Mouse (Mus musculus): Measurements from ENCODE around the gene Rtca. TPM values are rescaled to one million over a fixed set of nuclear protein-coding genes. Genes with fewer than 3 reads are reported as not detected.

The Rtca gene
- polyA plus RNA-seq, 1 experiment from 2014 or later = 76.3 TPM

GRCm38 (mm10) chr3:116512904-116513716 lies 5.1 kb upstream of the Rtca start, which contains the start of gene Dbt:
TSS of gene Dbt (plus strand) at chr3:116513070.
- Histone ChIP-seq H3K9me3 (ENCODE audit: low read length) (no peaks in the 10 kb centered on the region), H3K36me3 (ENCODE audit: insufficient read depth, low read length) (0 out of 2 replicates have a peak, but pooled peaks cover 3% of the 10 kb centered on the region), H3K27ac (ENCODE audit: low read length) (no peak within 1 kb of the TSS), H3K27me3 (ENCODE audit: insufficient read depth, low read length) (no peaks in the 10 kb centered on the region), H3K4me1 (ENCODE audit: insufficient read depth, low read length) (peaks cover 7% of the 10 kb centered on the region), H3K4me2 (replicated peaks; ENCODE audit: low read depth, low read length) (peak within 1 kb of the TSS; percentile 67), H3K4me3 (ENCODE audit: low read length) (peak within 1 kb of the TSS; percentile 56), H3K9ac (replicated peaks; ENCODE audit: low read length) (peak within 1 kb of the TSS; percentile 57)
- WGBS = under 1% methylated on average over 36 of the region's 36 CpGs
- peak; percentile 98 for ATAC-seq (ENCODE audit: low FRiP score, low TSS enrichment)

GRCm38 (mm10) chr3:116512151-116512903 lies 4.3 kb upstream of the Rtca start:
- Histone ChIP-seq H3K9me3 (ENCODE audit: low read length) (no peaks in the 10 kb centered on the region), H3K27me3 (ENCODE audit: insufficient read depth, low read length) (no peaks in the 10 kb centered on the region), H3K36me3 (ENCODE audit: insufficient read depth, low read length) (0 out of 2 replicates have a peak, but pooled peaks cover 3% of the 10 kb centered on the region), H3K4me2 (replicated peaks; ENCODE audit: low read depth, low read length) (peak overlapping the region; percentile 67), H3K4me1 (ENCODE audit: insufficient read depth, low read length) (peaks cover 7% of the 10 kb centered on the region), H3K27ac (ENCODE audit: low read length) (no peak overlapping the region), H3K9ac (replicated peaks; ENCODE audit: low read length) (no peak overlapping the region; the same call in 1 of the 2 replicates), H3K4me3 (ENCODE audit: low read length) (peak overlapping the region; percentile 56)
- ATAC-seq (ENCODE audit: low FRiP score, low TSS enrichment) = peak; percentile 29; the same call in 1 of the 2 replicates
- 40% methylated on average over 12 of the region's 12 CpGs for WGBS

GRCm38 (mm10) chr3:116495671-116496070 lies 12.3 kb downstream of the Rtca start:
- Histone ChIP-seq H3K4me3 (ENCODE audit: low read length) (no peak overlapping the region), H3K9ac (replicated peaks; ENCODE audit: low read length) (no peak overlapping the region), H3K36me3 (ENCODE audit: insufficient read depth, low read length) (peaks cover 63% of the 10 kb centered on the region), H3K27ac (ENCODE audit: low read length) (no peak overlapping the region), H3K4me1 (ENCODE audit: insufficient read depth, low read length) (no peaks in the 10 kb centered on the region), H3K9me3 (ENCODE audit: low read length) (no peaks in the 10 kb centered on the region), H3K4me2 (replicated peaks; ENCODE audit: low read depth, low read length) (no peak overlapping the region), H3K27me3 (ENCODE audit: insufficient read depth, low read length) (no peaks in the 10 kb centered on the region)
- no peak for ATAC-seq (ENCODE audit: low FRiP score, low TSS enrichment)
- WGBS = 89% methylated on average over 1 of the region's 1 CpGs

GRCm38 (mm10) chr3:116493658-116494057 lies 14.3 kb downstream of the Rtca start:
- H3K9me3 ChIP-seq (ENCODE audit: low read length) = no peaks in the 10 kb centered on the region
- H3K36me3 ChIP-seq (ENCODE audit: insufficient read depth, low read length) = peaks cover 66% of the 10 kb centered on the region
- H3K4me2 ChIP-seq (replicated peaks; ENCODE audit: low read depth, low read length) = no peak overlapping the region
- no peak overlapping the region for H3K4me3 ChIP-seq (ENCODE audit: low read length)
- H3K4me1 ChIP-seq (ENCODE audit: insufficient read depth, low read length) = no peaks in the 10 kb centered on the region
- H3K9ac ChIP-seq (replicated peaks; ENCODE audit: low read length) = no peak overlapping the region
- no peak for ATAC-seq (ENCODE audit: low FRiP score, low TSS enrichment)
- WGBS = 70% methylated on average over 5 of the region's 5 CpGs
- no peak overlapping the region for H3K27ac ChIP-seq (ENCODE audit: low read length)
- H3K27me3 ChIP-seq (ENCODE audit: insufficient read depth, low read length) = no peaks in the 10 kb centered on the region

GRCm38 (mm10) chr3:116491923-116492454 lies 16.0 kb downstream of the Rtca start:
- no peak overlapping the region for H3K4me3 ChIP-seq (ENCODE audit: low read length)
- H3K9me3 ChIP-seq (ENCODE audit: low read length) = no peaks in the 10 kb centered on the region
- peaks cover 69% of the 10 kb centered on the region for H3K36me3 ChIP-seq (ENCODE audit: insufficient read depth, low read length)
- no peaks in the 10 kb centered on the region for H3K27me3 ChIP-seq (ENCODE audit: insufficient read depth, low read length)
- H3K4me1 ChIP-seq (ENCODE audit: insufficient read depth, low read length) = no peaks in the 10 kb centered on the region
- H3K9ac ChIP-seq (replicated peaks; ENCODE audit: low read length) = no peak overlapping the region
- no peak for ATAC-seq (ENCODE audit: low FRiP score, low TSS enrichment)
- 91% methylated on average over 1 of the region's 1 CpGs for WGBS
- H3K4me2 ChIP-seq (replicated peaks; ENCODE audit: low read depth, low read length) = no peak overlapping the region
- no peak overlapping the region for H3K27ac ChIP-seq (ENCODE audit: low read length)

- H3K27me3 ChIP-seq (ENCODE audit: insufficient read depth, low read length) = no peaks in the 10 kb centered on the region
Observed at GRCm38 (mm10) chr3:116490920-116491319, 17.1 kb downstream of the Rtca start.

GRCm38 (mm10) chr3:116483271-116483670 lies 24.7 kb downstream of the Rtca start:
- no peaks in the 10 kb centered on the region for H3K27me3 ChIP-seq (ENCODE audit: insufficient read depth, low read length)
- no peak overlapping the region for H3K4me3 ChIP-seq (ENCODE audit: low read length)
- WGBS = 81% methylated on average over 4 of the region's 4 CpGs
- H3K4me1 ChIP-seq (ENCODE audit: insufficient read depth, low read length) = no peaks in the 10 kb centered on the region
- no peak overlapping the region for H3K9ac ChIP-seq (replicated peaks; ENCODE audit: low read length)
- no peak overlapping the region for H3K27ac ChIP-seq (ENCODE audit: low read length)
- ATAC-seq (ENCODE audit: low FRiP score, low TSS enrichment) = no peak
- peaks cover 13% of the 10 kb centered on the region for H3K36me3 ChIP-seq (ENCODE audit: insufficient read depth, low read length)
- 0 out of 2 replicates have a peak, but pooled peaks cover 6% of the 10 kb centered on the region for H3K9me3 ChIP-seq (ENCODE audit: low read length)
- no peak overlapping the region for H3K4me2 ChIP-seq (replicated peaks; ENCODE audit: low read depth, low read length)

More at GRCm38 (mm10) chr3:116490920-116491319, 17.1 kb downstream of the Rtca start:
- peaks cover 66% of the 10 kb centered on the region for H3K36me3 ChIP-seq (ENCODE audit: insufficient read depth, low read length)
- no peaks in the 10 kb centered on the region for H3K4me1 ChIP-seq (ENCODE audit: insufficient read depth, low read length)
- no peak overlapping the region for H3K27ac ChIP-seq (ENCODE audit: low read length)
- H3K9ac ChIP-seq (replicated peaks; ENCODE audit: low read length) = no peak overlapping the region
- no peak for ATAC-seq (ENCODE audit: low FRiP score, low TSS enrichment)
- WGBS = 91% methylated on average over 5 of the region's 5 CpGs
- H3K9me3 ChIP-seq (ENCODE audit: low read length) = no peaks in the 10 kb centered on the region
- no peak overlapping the region for H3K4me2 ChIP-seq (replicated peaks; ENCODE audit: low read depth, low read length)
- no peak overlapping the region for H3K4me3 ChIP-seq (ENCODE audit: low read length)

GRCm38 (mm10) chr3:116482724-116483123 lies 25.3 kb downstream of the Rtca start:
- 0 out of 2 replicates have a peak, but pooled peaks cover 6% of the 10 kb centered on the region for H3K9me3 ChIP-seq (ENCODE audit: low read length)
- peaks cover 8% of the 10 kb centered on the region; the same call in 1 of the 2 replicates for H3K36me3 ChIP-seq (ENCODE audit: insufficient read depth, low read length)
- H3K27ac ChIP-seq (ENCODE audit: low read length) = no peak overlapping the region
- no peak overlapping the region for H3K4me2 ChIP-seq (replicated peaks; ENCODE audit: low read depth, low read length)
- WGBS = 81% methylated on average over 3 of the region's 3 CpGs
- no peak for ATAC-seq (ENCODE audit: low FRiP score, low TSS enrichment)
- no peaks in the 10 kb centered on the region for H3K27me3 ChIP-seq (ENCODE audit: insufficient read depth, low read length)
- H3K4me1 ChIP-seq (ENCODE audit: insufficient read depth, low read length) = no peaks in the 10 kb centered on the region
- H3K4me3 ChIP-seq (ENCODE audit: low read length) = no peak overlapping the region
- H3K9ac ChIP-seq (replicated peaks; ENCODE audit: low read length) = no peak overlapping the region

GRCm38 (mm10) chr3:116480937-116481336 lies 27.1 kb downstream of the Rtca start:
- 57% methylated on average over 5 of the region's 5 CpGs for WGBS
- H3K9me3 ChIP-seq (ENCODE audit: low read length) = 0 out of 2 replicates have a peak, but pooled peaks cover 6% of the 10 kb centered on the region
- H3K27me3 ChIP-seq (ENCODE audit: insufficient read depth, low read length) = no peaks in the 10 kb centered on the region
- peak; percentile 73; the same call in 1 of the 2 replicates for ATAC-seq (ENCODE audit: low FRiP score, low TSS enrichment)
- no peak overlapping the region for H3K9ac ChIP-seq (replicated peaks; ENCODE audit: low read length)
- no peaks in the 10 kb centered on the region for H3K4me1 ChIP-seq (ENCODE audit: insufficient read depth, low read length)
- H3K27ac ChIP-seq (ENCODE audit: low read length) = no peak overlapping the region
- no peak overlapping the region for H3K4me3 ChIP-seq (ENCODE audit: low read length)
- H3K4me2 ChIP-seq (replicated peaks; ENCODE audit: low read depth, low read length) = no peak overlapping the region
- H3K36me3 ChIP-seq (ENCODE audit: insufficient read depth, low read length) = no peaks in the 10 kb centered on the region

All from kidney, embryonic 16.5 days (tissue).